Mouse (Mus musculus): ENCODE data around the gene Ttc7b. TPM values are rescaled to one million over a fixed set of nuclear protein-coding genes. Genes with fewer than 3 reads are reported as not detected.

The Ttc7b gene
- polyA plus RNA-seq, 1 experiment, result 149 TPM

DNA sequence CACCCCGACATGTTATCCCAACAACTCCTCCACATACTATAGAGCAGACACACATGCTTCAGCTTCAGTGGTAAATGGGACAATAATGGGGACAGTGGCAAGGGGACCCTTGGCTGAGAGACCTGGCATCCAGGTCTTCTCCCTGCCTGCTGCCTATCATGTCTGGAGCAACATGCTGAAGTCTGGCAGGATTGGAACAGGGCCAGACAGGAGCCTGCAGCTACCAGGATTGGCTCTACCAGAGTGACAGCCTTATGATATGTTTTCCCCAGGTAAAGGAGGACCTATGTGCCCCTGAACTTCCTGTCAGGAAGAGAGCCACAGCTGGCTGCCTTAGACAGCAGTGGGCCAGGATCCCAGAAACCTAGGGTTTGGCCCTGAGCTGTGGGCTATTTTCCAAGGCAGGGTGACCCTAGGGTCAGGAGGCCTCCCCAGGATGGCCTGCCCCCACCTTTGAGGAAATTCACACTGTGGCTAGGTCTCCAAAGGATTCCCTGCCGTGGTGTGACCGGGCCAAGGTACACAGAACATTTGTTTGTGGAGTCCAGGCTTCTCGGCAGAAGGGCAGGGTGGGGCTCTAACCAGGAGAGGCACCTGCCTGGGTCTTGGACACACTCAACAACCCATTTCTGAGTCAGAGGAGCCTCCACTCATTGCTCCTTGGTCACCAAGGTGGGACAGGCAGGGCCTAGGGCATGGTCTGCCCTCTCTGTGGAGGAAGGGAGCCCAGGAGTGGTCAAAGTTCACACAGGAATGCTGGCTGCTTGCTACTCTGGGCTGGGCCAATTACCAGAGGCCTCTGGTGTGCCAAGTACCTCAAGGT is 239.4 kb downstream of the Ttc7b start:
- WGBS, result 79% methylated on average over 4 of the region's 4 CpGs

GRCm38 (mm10) chr12:100279898-100280297 is 240.7 kb downstream of the Ttc7b start:
- TF ChIP-seq CTCF (IDR thresholded peaks at IDR 0.05; ENCODE audit: borderline replicate concordance, insufficient read depth, low read depth, low read length) (no peak), POLR2A (IDR thresholded peaks at IDR 0.05; ENCODE audit: borderline replicate concordance, insufficient read depth, low read length) (no peak)
- Histone ChIP-seq H3K4me3 (replicated peaks; ENCODE audit: insufficient read depth, low read depth, low read length) (no peak overlapping the region), H3K27me3 (ENCODE audit: control insufficient read depth, insufficient read depth, low read length) (no peaks in the 10 kb centered on the region), H3K4me1 (ENCODE audit: control insufficient read depth, insufficient read depth, low read length) (peaks cover 19% of the 10 kb centered on the region), H3K27ac (ENCODE audit: insufficient read depth, low read length) (no peak overlapping the region)
- 93% methylated on average over 4 of the region's 4 CpGs for WGBS
- DNase-seq, result no peak

More for the DNA sequence above, 239.4 kb downstream of the Ttc7b start:
- Histone ChIP-seq H3K27ac (ENCODE audit: insufficient read depth, low read length) (no peak overlapping the region), H3K4me3 (replicated peaks; ENCODE audit: insufficient read depth, low read depth, low read length) (no peak overlapping the region), H3K27me3 (ENCODE audit: control insufficient read depth, insufficient read depth, low read length) (no peaks in the 10 kb centered on the region), H3K4me1 (ENCODE audit: control insufficient read depth, insufficient read depth, low read length) (peaks cover 15% of the 10 kb centered on the region)
- no peak for TF ChIP-seq CTCF (IDR thresholded peaks at IDR 0.05; ENCODE audit: borderline replicate concordance, insufficient read depth, low read depth, low read length)
- no peak for TF ChIP-seq POLR2A (IDR thresholded peaks at IDR 0.05; ENCODE audit: borderline replicate concordance, insufficient read depth, low read length)
- DNase-seq, result no peak

DNA sequence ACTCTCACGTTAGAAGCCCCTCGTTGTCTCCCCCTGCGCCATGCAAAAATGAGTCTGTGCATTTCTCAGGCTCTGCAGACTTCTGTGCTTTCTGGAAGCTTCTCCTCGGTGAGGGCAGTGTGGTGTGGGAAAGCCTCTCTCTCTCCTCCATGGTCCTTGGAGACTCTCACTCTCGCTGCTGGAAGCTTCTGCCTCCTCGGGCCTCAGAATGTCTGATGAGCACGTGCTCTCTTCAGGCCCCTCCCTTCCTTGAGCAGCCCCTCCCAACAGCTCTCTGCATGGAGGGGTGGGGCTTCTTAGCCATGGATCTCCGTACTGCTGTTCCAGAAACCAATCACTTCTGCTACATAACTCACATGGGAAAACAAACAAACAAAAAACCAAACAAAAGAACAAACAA is 242.3 kb downstream of the Ttc7b start:
- WGBS, result 49% methylated on average over 8 of the region's 8 CpGs
- no peak for DNase-seq
- Histone ChIP-seq H3K27me3 (ENCODE audit: control insufficient read depth, insufficient read depth, low read length) (no peaks in the 10 kb centered on the region), H3K4me1 (ENCODE audit: control insufficient read depth, insufficient read depth, low read length) (peaks cover 19% of the 10 kb centered on the region), H3K4me3 (replicated peaks; ENCODE audit: insufficient read depth, low read depth, low read length) (no peak overlapping the region), H3K27ac (ENCODE audit: insufficient read depth, low read length) (no peak overlapping the region)
- TF ChIP-seq POLR2A (IDR thresholded peaks at IDR 0.05; ENCODE audit: borderline replicate concordance, insufficient read depth, low read length), result no peak
- no peak for TF ChIP-seq CTCF (IDR thresholded peaks at IDR 0.05; ENCODE audit: borderline replicate concordance, insufficient read depth, low read depth, low read length)

DNA sequence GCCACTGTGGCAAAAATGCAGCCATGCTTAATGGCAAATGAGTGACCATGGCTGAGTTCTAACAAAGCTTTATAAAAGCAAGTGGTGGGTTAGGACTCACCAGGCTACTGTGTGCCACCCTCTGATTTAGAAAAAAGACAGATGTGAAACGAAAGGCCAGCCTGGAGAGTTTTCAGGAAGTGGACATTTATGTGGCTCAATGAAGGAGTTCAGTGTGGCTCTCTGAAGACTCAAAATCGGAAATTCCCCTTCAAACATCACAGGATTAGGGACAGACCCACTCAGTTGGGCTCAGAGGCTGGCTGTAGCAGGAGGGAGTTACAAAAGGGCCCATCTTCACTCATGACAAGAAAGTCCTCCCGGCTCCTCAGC is 243.1 kb downstream of the Ttc7b start:
- Histone ChIP-seq H3K4me3 (replicated peaks; ENCODE audit: insufficient read depth, low read depth, low read length) (no peak overlapping the region), H3K27me3 (ENCODE audit: control insufficient read depth, insufficient read depth, low read length) (no peaks in the 10 kb centered on the region), H3K4me1 (ENCODE audit: control insufficient read depth, insufficient read depth, low read length) (peaks cover 28% of the 10 kb centered on the region), H3K27ac (ENCODE audit: insufficient read depth, low read length) (no peak overlapping the region)
- no peak for DNase-seq
- WGBS, result 91% methylated on average over 3 of the region's 3 CpGs
- TF ChIP-seq POLR2A (IDR thresholded peaks at IDR 0.05; ENCODE audit: borderline replicate concordance, insufficient read depth, low read length), result no peak
- TF ChIP-seq CTCF (IDR thresholded peaks at IDR 0.05; ENCODE audit: borderline replicate concordance, insufficient read depth, low read depth, low read length), result no peak

DNA sequence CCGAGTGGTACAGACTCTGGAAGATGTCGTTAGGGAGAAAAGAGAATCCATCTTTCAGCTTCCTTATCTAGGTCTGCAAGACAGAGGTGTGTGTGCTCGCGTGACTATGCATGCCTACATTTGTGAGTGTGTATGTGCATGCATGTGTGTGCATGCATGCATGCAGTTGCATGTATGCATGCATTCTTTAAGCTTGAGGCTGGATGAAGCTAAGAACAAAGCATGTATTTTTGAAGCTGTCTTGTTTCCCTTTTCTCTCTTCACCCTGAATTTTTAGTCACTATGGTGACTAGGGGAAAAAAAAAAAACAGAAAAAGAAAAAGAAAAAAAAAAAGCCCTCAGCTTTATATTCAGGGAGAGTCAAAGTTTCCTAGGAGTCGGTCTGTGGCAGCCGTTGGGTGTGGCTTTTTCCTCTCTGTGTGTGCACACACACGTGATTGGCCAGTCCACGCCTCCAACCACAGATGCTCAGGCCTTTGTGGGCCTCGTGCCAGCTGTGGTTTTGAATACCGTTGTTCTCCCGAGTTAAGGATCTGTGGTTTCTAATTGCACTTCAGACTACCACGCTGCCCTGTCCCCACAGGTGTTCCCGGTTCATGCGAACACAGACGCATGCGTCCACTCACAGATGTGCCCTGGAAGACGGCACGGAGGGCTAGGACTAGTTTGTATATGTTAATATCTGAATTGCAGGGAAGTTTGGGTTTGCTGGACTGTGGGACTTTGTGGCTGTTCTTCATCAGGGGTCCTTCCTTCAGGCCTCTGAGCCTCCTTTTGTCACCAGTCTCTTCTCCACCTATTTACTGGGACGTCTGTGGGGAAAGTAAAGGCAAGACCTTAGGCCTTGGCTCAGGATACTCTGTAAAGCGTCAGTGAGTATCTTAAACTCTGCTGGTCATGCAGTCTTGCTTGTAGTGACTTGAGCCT is 243.8 kb downstream of the Ttc7b start:
- Histone ChIP-seq H3K27ac (ENCODE audit: insufficient read depth, low read length) (no peak overlapping the region), H3K27me3 (ENCODE audit: control insufficient read depth, insufficient read depth, low read length) (no peaks in the 10 kb centered on the region), H3K4me3 (replicated peaks; ENCODE audit: insufficient read depth, low read depth, low read length) (no peak overlapping the region), H3K4me1 (ENCODE audit: control insufficient read depth, insufficient read depth, low read length) (peaks cover 32% of the 10 kb centered on the region)
- no peak for TF ChIP-seq POLR2A (IDR thresholded peaks at IDR 0.05; ENCODE audit: borderline replicate concordance, insufficient read depth, low read length)
- TF ChIP-seq CTCF (IDR thresholded peaks at IDR 0.05; ENCODE audit: borderline replicate concordance, insufficient read depth, low read depth, low read length), result no peak
- WGBS, result 64% methylated on average over 20 of the region's 20 CpGs
- DNase-seq, result no peak

- H3K4me3 ChIP-seq (replicated peaks; ENCODE audit: insufficient read depth, low read depth, low read length), result no peak overlapping the region
- TF ChIP-seq CTCF (IDR thresholded peaks at IDR 0.05; ENCODE audit: borderline replicate concordance, insufficient read depth, low read depth, low read length) (no peak), POLR2A (IDR thresholded peaks at IDR 0.05; ENCODE audit: borderline replicate concordance, insufficient read depth, low read length) (no peak)
- no peaks in the 10 kb centered on the region for H3K27me3 ChIP-seq (ENCODE audit: control insufficient read depth, insufficient read depth, low read length)
- peaks cover 25% of the 10 kb centered on the region for H3K4me1 ChIP-seq (ENCODE audit: control insufficient read depth, insufficient read depth, low read length)
- DNase-seq, result peak; percentile 46 to 51
- WGBS, result 35% methylated on average over 5 of the region's 5 CpGs
- H3K27ac ChIP-seq (ENCODE audit: insufficient read depth, low read length), result no peak overlapping the region
Observed at GRCm38 (mm10) chr12:100275850-100276249, 244.8 kb downstream of the Ttc7b start.

- DNase-seq, result peak; percentile 51 to 79
- TF ChIP-seq POLR2A (IDR thresholded peaks at IDR 0.05; ENCODE audit: borderline replicate concordance, insufficient read depth, low read length), result no peak
- TF ChIP-seq CTCF (IDR thresholded peaks at IDR 0.05; ENCODE audit: borderline replicate concordance, insufficient read depth, low read depth, low read length), result no peak
Observed at GRCm38 (mm10) chr12:100273033-100273432, 247.6 kb downstream of the Ttc7b start.

More at GRCm38 (mm10) chr12:100273033-100273432, 247.6 kb downstream of the Ttc7b start:
- WGBS, result 57% methylated on average over 2 of the region's 2 CpGs
- Histone ChIP-seq H3K27ac (ENCODE audit: insufficient read depth, low read length) (no peak overlapping the region), H3K4me3 (replicated peaks; ENCODE audit: insufficient read depth, low read depth, low read length) (no peak overlapping the region), H3K4me1 (ENCODE audit: control insufficient read depth, insufficient read depth, low read length) (peaks cover 43% of the 10 kb centered on the region), H3K27me3 (ENCODE audit: control insufficient read depth, insufficient read depth, low read length) (no peaks in the 10 kb centered on the region)

Data from cerebellum, adult 2 months (tissue).